Mouse (Mus musculus): ENCODE results near the gene Wnk4.

The Wnk4 gene

DNA sequence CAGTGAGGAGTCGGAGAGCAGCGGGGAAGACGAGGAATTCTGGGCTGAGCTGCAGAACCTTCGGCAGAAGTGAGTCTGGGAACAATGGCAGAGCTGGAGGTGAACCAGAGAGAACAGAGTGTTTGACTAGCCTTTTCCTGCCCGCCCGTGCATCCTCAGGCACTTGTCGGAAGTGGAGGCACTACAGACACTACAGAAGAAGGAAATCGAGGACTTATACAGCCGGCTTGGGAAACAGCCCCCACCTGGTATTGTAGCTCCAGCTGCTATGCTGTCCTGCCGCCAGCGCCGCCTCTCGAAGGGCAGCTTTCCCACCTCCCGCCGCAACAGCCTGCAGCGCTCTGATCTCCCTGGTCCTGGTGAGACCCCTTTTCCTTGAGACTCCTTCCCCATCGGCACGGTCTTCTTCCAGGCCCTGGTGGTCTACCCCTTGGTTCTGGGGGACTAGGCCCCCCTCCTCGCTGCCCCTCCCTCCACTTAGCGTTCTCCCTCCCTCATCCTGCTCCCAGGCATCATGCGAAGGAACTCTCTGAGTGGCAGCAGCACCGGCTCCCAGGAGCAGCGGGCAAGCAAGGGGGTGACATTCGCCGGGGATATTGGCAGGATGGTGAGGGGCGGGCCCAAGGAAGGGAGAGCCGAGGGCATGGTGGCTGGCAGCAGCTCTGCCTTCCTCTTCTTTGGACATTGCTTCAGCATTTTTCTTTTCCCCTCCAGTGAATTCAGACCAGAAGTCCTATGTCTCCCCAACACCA is 16.1 kb downstream of the Wnk4 start:
- no peak for DNase-seq (ENCODE audit: low spot score)

DNA sequence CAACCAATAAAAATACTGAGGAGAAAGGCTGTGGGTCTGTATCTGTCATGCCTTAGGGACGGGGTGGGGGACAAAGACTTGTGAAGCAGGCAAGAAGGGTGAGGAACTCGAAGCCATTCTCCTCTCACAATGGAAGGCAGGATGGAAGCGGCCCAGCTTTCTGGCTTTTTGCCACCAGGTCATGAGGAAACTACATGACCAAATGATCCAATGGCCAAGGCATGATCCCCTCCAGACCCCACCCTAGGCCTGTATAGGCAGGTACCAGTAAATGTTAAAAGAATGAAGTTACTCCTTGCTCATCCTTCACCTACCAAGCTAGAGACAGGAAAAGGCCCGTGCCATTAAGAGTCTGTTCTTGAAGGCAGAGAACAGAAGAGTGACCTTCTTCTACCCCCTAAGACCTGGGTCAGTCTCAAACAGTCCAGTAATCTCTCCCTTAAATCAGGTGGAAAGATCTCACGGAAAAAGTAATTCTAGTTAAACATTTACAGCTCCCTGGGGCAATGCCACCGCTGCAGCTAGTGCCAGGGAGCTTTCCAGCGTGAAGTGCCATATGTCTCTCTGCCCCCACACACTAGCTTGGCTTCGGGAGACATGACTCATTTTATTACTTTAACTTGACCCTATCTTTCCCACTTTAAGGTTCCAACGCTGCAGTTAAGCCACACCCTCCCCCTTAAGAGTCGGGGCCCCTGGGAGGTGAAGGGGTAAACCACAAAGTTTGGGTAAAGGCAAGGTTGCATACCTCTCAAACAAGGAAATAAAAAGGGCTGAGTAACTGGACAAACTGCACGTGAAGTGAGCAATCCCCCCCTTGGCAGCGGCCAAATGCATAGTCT is 17.2 kb downstream of the Wnk4 start:
- DNase-seq (ENCODE audit: low spot score), result no peak

DNA sequence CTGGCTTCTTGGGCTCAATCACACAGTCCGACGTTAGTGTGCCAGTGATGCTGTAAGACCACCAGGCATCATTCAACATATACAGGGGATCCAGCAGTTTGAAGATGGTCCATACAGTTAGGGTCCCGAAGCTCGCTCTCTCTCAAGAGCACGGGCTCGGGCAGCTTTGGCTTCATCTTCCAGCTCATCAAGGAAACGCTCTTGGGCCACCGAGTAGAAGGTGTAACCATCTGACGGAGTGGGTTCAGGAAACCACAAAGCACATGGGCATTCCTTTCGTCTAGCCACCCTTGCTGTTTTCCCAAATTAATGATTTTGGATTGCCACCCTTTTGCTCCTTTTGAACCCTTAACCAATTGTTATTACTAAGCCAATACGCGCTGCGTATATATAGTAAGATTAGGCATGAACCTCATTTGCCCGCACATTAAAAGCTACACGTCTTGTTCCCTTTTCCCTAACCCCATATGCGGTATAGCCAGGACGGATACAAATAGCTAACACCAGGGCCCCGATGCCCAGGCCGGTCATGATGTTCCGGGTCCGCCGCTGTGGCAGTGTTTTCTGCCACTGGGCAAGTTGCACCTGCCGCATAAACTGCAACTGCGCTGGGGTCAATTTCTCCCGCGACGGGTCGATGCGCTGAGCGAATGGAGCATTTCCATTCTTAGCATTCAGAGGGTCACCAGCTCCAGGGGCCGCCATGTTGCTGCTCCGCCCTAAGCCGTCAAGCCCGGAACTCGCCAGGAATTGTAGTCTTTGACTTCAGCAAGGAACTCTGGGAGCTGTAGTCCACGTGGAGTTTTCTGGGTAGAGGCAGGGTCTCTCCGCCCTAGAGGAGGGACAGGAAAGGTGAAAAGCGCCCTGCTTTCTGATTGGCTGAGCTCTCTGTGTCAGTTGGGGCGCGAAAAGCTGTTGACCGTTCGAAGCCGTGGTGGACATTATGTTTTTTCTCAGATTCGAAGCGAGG is 18.1 kb downstream of the Wnk4 start, which contains the start of the genes Cntd1 and Coa3:
TSS of gene Cntd1 (plus strand) at position 790 of the 970 bp plus-strand sequence.
TSS of gene Coa3 (minus strand) at position 892 of the 970 bp plus-strand sequence.
- peak; percentile 63 for DNase-seq (ENCODE audit: low spot score)

DNA sequence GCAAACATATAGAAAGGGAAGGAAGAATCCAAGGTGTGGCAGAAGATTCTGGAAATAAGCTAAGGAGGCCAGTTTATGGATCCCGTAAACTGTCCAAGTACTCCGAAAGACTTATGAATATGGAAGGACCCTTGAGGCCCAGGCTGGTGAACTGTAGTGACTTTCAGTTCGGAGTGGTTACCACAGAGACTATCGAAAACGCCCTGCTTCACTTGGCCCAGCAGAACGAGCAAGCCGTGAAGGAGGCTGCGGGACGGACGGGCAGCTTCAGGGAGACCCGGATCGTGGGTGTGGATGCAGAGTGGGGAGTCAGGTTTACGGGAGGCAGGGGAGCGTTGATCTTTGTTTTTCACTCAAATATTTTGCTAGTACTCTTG is 18.8 kb downstream of the Wnk4 start:
- DNase-seq (ENCODE audit: low spot score), result no peak

DNA sequence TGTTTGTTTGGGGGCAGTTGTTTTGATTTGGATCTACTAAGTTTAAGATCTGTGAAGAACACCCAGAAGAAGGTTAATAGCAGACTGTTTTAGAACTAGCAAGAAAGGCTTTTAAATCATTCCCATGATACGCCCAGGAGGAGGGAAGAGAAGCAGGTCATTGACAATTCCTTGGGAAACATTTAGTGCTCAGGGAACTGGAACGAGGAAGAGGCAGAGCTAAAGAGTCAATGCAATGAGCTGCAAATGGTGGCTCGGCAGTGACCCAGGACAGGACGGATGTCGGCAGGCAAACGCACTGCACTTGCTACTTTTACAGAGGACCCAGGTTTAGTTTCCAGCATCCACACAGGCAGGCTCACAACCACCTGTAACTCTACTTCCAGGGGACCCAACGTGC is 20.5 kb downstream of the Wnk4 start:
- DNase-seq (ENCODE audit: low spot score), result no peak

DNA sequence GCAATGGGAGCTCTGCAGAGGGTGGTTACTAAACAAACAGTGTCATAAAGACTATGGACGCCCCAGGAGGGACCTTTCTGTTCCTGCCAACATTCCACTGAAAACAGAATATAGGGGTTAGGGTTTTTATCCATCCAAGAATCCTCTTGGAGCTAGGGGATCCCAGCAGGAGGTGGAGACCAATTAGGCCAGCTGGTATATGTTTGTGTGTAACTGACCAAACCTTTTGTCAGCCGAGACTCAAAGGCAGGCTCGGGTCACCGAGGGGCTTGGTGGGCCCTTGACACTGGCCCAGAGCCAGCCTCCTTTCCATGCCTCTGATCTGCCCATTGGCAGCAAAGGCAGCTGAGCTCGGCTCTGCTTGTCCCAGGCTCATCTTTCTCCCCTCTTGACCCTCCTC is 22.5 kb downstream of the Wnk4 start:
- DNase-seq (ENCODE audit: low spot score), result no peak

DNA sequence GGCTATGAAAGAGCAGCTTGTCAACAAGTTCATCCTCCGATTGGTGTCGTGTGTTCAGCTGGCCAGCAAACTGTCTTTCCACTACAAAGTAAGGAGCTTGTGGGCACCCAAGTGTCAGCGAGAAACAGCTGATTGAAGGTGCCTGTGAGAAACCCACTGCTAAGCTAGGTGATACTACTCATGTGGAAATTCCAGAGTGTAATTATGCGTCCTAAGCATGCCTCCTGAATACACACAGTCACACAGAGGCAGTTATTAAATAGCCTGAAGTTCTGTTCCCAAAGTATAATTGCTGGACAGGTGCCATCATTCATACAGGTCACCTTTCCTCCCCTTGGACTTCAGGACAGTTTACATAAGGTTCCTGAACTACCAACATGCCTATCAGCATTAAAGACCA is 23.4 kb downstream of the Wnk4 start:
- DNase-seq (ENCODE audit: low spot score), result no peak

DNA sequence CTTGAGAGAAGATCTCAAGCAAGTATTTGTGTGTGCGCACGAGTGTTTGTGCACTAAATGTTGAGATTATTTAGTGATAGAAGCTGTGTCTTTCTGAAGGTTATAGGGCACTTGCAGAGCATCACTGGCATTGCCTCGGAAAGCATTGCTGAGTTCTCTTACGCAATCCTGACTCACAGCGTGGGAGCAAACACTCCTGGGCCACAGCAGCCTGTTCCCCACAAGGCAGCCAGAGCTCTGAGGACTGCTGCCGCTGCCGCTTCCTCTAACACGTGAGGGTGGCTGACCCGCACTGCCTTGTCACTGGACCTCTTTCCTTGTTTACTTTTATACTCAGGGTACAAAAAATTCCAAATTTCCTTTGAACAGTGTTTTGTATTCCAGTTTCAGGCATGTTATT is 26.9 kb downstream of the Wnk4 start:
- DNase-seq (ENCODE audit: low spot score), result no peak

DNA sequence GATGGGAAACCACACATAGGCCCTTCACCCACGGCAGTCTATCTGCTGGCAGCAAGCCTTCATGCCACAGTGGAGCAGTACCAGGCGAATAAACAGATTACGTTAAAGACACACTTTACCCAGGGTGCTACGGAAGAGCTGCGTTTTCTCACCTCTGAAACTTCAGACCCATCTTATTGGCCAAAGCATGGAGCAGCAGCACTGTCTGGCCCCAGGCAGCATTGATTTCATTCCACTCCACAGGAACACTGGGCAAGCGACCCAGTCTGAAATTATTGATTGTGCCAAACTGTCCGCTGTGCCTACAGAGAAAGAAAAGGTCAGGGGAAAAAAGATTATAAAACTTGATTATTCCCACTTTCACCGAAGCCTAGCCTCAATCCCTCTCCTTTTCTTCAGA is 30.9 kb downstream of the Wnk4 start:
- no peak for DNase-seq (ENCODE audit: low spot score)

DNA sequence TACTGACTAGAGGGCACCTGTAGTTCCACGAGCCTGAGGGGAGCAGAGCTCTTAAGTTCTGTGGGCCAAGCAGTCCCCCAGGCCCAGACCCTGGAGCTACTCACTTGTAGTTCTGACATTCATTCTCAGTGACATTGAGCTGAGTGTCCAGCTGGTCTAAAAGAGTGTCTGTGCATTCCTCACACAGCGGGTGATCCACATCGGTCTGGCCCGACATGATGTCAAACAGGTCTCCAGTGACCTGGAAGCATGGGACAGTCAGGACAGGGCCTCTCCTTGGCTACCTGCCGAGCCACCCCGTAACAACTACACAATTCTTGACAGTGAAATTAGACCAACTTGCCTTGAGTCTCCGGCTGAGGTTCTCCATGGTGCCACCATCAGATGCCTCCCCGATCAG is 34.8 kb downstream of the Wnk4 start:
- DNase-seq (ENCODE audit: low spot score), result no peak

DNA sequence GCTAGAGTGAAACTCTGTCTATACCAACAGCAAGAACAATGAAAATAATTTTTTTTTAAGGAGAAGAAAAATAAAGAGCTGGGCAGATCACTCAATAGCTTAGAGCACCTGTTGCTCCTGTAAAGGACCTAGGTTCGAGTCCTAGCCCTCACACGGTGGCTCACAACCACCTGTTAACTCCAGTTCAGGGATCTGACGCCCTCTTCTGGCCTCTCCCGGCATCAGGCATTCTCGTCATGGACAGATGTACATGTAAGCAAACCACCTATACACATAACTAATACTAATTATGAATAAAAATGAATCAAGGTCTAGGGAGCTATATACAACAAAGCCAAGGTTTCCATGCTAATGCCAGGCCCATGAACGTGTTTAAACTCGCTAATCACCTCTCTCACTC is 40.5 kb downstream of the Wnk4 start:
- DNase-seq (ENCODE audit: low spot score), result no peak

DNA sequence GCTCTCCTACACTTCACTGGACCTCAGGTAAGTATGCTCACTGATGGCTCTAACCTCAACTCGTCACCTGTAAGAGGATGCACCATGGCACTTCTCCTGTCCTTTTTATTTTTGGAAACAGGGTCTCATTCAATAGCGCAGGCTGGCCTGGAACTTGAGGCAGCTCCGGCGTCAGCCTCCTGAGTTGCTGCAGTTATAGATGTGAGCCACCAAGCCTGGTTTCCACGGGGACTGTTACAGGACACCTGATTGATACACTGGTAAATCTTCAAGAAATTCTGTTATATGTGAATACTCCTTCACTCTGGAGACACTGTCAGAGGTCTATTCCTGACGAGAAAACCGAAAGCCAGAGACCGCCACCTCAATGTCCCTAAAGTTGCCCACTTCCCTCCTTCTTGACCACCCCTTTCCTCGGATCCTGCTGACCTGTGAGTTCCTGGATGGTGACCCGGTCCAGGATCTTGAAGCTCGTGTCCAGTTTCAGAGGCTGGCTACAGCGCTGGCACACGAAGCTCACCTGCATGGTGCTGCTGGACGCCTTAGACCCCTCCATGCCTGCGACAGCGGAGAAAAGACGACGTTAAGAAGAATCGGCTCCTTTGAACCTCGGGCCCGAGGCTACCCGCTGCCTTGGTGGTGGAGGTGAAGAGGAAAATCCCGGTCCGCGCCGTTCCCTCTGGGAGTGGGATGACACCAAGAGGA is 41.1 kb downstream of the Wnk4 start:
- no peak for DNase-seq (ENCODE audit: low spot score)

DNA sequence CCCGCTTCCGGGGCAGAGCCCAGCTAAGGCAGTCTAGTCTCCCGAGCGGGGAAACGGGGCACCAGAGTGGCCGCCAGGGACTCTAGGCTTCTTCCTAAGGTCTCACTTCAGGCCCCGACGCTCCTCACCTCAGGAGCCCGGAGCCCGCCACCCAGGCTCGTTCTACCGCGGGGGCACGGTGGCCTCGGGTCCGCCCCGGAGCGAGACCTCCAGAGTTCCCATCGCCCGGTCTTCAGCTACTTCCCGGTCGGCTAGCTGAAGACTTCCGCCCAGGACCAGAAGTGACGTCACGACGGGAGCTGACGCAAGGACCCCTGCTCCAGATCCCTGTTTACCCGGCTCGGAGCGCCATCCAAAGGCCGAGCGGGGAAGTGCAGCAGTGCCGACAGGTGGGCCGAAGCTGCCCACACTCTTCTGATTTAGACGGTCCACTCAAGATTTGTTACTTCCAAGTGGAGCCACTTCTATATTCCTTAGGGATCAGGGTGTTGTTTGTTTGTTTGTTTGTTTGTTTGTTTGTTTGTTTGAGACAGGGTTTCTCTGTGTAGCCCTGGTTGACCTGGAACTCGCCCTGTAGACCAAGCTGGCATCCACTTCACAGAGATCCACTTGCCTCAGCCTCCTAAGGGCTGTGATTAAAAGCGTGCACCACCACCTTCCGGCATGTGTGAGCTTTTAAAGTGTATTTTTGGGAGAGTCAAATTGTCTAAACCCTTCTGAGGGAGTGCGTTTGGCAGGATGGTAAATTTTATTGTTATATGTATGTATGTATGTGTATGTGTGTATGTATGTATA is 41.8 kb downstream of the Wnk4 start, which contains the start of gene Becn1:
TSS of gene Becn1 (minus strand) at position 283 of the 795 bp plus-strand sequence.
- DNase-seq (ENCODE audit: low spot score), result peak; percentile 99

DNA sequence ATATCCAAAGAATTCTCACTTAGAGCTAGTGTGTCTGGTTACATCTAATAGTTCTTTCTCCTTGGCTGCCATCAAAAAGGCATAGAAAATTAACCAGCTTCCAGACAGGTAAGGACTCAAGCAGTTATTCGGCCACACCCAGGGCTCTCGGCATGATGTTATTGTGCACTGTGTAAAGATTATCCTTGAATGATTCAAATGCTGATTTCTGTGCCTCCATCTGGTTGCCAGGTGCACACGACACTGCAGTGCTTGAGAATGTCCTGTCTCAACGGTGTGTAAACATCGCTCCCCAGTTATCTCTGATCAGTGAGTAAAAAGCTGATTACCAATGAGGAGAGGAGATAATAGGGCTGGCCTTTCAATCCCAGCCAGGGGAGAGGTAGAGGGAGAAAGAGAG is 47.4 kb downstream of the Wnk4 start:
- DNase-seq (ENCODE audit: low spot score), result no peak

DNA sequence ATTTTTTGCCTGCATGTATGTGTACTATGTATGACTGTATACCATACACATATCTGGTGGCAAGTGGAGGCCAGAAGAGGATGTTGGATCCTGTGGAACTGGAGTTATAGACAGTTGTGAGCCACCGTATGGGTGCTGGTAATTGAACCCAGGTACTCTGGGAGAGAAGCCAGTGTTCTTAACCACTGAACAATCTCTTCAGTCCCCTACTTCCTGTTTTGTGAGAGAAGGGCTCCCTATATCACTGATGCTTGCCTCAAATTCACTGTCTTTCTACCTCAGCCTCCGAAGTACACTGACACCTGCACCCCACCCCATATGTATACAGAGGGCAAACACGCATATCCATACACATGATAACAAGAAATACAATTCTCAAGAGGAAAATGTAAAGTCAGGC is 50.7 kb downstream of the Wnk4 start:
- no peak for DNase-seq (ENCODE audit: low spot score)

DNA sequence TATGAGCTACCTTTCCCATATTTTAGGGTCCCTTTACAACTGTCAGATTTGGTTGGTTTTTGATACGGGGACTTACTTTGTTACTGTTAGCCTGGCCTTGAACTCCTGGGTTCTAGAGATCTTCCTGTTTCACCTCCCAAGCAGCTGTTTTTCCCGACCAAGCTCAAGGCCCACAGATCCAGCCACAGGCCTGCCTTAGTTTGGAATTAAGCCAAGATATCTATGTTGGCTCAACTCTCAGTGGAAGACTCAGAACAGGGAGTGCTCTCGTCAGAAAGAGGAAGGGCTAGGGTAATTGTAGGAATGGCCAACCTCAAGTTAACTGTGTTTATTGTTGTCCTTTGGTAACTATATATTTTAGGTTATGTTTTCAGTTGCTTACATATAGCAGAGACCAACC is 51.8 kb downstream of the Wnk4 start:
- no peak for DNase-seq (ENCODE audit: low spot score)

DNA sequence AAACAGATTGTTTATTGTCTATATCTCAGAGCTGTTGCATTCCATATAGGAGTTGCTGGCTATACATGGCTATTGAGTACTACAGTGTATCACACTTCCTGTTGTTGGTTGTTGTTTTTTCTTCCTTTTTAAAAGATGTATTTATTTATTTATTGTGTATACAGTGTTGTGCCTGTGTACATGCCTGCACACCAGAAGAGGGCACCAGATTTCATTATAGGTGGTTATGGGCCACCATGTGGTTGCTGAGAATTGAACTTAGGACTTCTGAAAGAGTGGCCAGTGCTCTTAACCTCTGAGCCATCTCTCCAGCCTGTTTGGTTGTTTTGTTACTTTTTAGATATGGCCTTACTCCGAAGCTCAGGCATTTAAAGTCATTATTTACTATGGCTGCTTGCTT is 54.2 kb downstream of the Wnk4 start:
- no peak for DNase-seq (ENCODE audit: low spot score)

DNA sequence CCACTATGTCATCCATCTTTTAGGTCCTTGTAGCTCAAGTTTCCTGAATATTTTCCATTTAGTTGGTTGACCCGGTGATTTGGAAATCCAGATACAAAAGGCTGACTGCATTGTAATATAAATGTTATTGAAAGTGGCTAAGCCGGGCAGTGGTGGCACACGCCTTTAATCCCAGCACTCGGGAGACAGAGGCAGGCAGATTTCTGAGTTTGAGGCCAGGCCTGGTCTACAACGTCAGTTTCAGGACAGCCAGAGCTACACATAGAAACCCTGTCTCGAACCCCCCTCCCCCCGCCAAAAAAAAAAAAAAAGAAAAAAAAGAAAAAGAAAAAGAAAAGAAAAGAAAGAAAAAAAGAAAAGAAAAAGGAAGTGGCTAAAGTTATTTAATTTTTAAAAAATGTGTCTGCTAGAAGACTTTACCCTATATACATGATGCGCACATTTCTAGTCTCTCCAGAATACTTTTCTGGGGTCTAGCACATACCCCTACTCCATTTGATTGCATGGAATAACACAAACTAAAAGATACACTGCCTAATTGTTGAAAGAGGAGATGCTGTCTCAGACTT is 54.8 kb downstream of the Wnk4 start:
- no peak for DNase-seq (ENCODE audit: low spot score)

DNA sequence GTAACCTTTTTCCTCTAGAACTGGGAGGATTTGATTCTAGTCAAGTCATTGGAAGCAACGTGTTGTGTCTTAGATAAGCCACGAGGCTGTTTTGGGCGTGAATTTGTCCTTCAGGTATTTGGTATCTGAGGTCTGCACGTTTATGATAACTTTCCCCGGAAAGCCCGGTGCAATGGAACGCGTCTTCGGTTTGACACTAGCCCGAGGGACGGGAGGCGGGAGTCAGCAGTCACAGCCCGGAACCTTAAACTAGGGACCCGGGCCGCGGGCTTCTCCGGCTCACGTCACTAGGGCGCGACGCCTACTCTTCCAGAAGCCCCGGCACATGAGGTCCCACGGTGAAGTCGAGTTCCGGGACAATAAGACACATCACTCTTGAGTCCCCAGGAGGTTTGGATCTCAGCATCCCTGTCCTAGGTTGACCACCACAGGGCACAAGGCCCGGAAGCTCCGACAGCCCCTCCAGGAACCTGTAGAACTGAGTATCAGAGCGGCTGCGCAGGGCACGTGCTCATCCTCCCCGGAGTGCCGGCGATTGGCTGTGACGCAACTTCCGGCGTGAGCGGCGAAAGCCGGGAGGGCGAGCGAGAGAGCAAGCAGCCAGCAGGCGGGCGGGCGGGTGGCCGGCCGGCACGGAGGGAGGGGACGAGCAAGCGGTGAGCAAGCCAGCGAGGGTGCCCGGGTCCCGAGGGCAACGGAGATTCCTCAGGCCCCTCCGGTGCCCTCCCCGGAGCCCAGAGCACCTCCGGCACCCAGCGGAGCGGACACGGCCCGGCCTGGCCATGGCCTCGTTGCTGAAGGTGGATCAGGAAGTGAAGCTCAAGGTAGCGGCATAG is 55.5 kb downstream of the Wnk4 start, which contains the start of gene Psme3:
TSS of gene Psme3 (plus strand) at position 549 of the 836 bp plus-strand sequence.
- DNase-seq (ENCODE audit: low spot score), result peak; percentile 85
